Mouse (Mus musculus) cerebellum, postnatal 25 days (tissue): ENCODE results near the gene BC003965.
"Not testable (repeated sequence)": the region's sequence is repeated elsewhere in the genome, so short reads cannot be mapped to it uniquely, and the experiment has no call there.

ENCODE experiments used
- DNase-seq, 2 experiments: peaks; one replicate each; pipeline ENCODE4 v3.0.0; 2021; ENCODE audit warnings: mixed read lengths in 2 of 2

BC003965 gene

GRCm38 (mm10) chr17:25219492-25220295 is 35.3 kb downstream of the BC003965 start:
- DNase-seq = no peak

- DNase-seq = no peak
Measured at GRCm38 (mm10) chr17:25220746-25221145, 36.4 kb downstream of the BC003965 start.

GRCm38 (mm10) chr17:25221821-25222503 is 37.6 kb downstream of the BC003965 start:
- peak; percentile 83 to 93 for DNase-seq

- peak; percentile 62 to 64 for DNase-seq
Measured at GRCm38 (mm10) chr17:25222504-25222940, 38.2 kb downstream of the BC003965 start.

- DNase-seq = no peak
Measured at GRCm38 (mm10) chr17:25222951-25223601, 38.7 kb downstream of the BC003965 start.

- no peak for DNase-seq
Measured at GRCm38 (mm10) chr17:25224586-25225222, 40.4 kb downstream of the BC003965 start.

GRCm38 (mm10) chr17:25225659-25226058 is 41.3 kb downstream of the BC003965 start:
- DNase-seq = no peak

GRCm38 (mm10) chr17:25227991-25228390 is 43.6 kb downstream of the BC003965 start:
- no peak for DNase-seq

- DNase-seq = not testable (repeated sequence)
Measured at GRCm38 (mm10) chr17:25230014-25230655, 45.8 kb downstream of the BC003965 start.

- no peak for DNase-seq
Measured at GRCm38 (mm10) chr17:25230700-25231099, 46.3 kb downstream of the BC003965 start.

- not testable (repeated sequence) for DNase-seq
Measured at GRCm38 (mm10) chr17:25231621-25232020, 47.3 kb downstream of the BC003965 start.

GRCm38 (mm10) chr17:25235635-25236034 is 51.3 kb downstream of the BC003965 start:
- DNase-seq = no peak
